Mouse (Mus musculus) skeletal muscle tissue, adult 2 months (tissue): ENCODE data around the gene Ntrk3.

Source experiments
- DNase-seq: peaks from one replicate; pipeline ENCODE4 v3.0.0-alpha.2; 2012; ENCODE audit warnings: low read depth, low spot score

Ntrk3 gene

DNA sequence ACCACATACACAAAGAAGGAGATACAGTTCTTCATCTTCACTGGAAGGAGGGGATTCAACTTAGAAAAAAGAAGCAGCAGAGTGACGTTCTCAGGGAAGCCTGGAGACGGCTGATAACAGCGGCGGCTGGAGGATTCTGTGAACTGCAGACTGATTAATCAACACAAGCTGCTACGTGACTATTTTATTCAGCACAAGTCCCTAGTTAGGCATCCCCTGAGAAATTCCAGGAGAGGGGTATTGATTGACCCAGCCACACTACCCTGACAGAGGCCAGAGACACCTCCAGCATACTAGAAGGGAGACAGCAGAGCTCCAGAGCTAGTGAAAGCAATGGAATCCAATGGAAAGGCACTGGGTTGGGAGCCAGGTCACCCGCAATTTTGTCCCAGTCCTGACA is 516.1 kb downstream of the Ntrk3 start:
- no peak for DNase-seq

DNA sequence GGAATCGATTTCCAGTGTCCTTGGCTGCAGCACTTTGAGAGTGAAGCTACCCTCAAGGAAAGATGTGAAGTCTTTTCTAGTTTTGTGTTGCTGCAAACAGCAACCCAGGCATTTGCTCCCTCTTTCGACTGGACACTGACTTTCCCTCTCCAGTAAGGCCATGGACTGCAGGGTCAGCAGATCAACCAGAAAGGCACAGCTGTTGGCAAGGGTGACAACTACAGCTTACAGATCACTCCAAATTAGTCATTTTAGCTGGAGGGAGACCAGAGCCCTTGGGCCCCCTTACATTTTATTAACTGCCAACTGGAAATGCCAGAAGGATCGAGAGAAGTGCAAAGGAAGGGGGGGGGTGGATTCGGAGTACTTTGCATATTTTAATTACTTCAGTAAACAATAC is 516.9 kb downstream of the Ntrk3 start:
- DNase-seq = no peak

- DNase-seq = no peak
These were observed 546.7 kb downstream of the Ntrk3 start for GRCm38 (mm10) chr7:78190931-78191653.

DNA sequence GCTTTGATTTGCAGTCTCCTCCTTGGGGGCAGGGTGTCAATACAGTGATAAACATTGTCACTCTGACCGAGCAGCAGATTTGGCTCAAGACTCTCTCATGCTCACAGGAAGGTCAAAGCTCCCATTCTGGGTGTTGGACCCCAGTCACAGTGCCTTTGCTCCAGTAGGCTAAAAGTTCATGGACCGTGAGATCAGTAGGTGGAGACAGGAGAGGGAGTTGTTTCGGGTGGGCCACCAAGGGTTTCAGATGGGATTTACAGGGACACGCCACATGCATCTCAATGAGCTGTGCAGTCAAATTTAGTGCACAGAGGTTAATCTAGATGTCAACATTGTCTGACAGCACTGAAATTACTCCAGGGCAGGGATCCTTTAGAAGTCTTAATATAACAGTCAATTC is 552.2 kb downstream of the Ntrk3 start:
- DNase-seq = no peak

- DNase-seq = no peak
These were observed 554.4 kb downstream of the Ntrk3 start for GRCm38 (mm10) chr7:78183396-78183795.

GRCm38 (mm10) chr7:78179996-78180665 is 557.7 kb downstream of the Ntrk3 start:
- no peak for DNase-seq

DNA sequence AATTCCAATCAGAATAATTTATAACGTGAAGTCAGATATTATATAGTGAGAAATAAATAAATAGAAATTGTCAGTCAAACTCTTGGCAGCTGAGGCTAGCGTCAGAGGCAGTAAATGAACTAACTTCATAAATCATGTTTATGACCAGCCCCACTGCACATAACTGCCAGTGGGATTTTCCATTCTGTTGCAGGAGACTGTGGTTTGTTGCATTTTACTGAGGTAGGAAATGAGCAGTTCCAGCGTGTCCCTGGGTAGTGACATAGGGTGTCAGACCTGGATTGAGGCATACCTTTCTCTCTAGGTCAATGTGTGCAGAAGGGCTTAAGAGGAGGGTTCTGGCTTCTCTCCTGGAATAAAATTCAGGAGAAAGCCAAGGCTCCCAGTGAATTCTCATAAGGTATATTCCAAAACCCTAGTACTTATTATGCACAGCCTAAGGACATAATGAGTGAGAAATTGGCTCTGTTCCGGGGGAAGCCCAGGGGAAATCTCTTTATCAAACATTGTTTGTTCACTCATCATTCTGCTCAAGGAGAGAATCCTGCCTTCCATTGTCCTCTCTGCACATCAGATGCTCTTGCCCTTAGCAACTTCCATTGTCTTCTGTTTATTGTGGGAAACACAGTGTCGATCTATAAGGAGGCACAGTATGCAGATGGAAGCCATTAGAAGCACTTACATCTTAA is 565.4 kb downstream of the Ntrk3 start:
- DNase-seq = no peak

- DNase-seq = no peak
These were observed 572.3 kb downstream of the Ntrk3 start for GRCm38 (mm10) chr7:78165466-78165865.

DNA sequence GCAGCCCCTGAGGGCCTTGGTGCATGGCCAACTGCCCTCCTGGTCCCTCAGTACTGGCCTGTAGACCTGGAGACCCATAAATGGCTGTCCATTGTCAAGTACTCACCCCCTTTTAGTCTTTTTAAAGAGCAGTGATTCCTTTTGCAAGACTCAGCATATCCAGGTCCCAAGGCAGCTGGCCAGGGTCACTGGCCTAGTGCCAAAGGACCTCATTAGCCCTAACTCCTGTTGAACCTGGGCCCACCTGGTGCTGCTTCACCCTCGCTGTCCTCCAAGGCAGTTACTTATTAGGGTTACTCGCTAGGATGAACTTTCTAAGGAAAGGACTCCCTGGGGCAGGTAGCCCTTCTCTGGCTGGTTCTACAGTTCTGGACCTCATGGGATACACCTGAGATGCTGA is 579.9 kb downstream of the Ntrk3 start:
- DNase-seq = no peak

GRCm38 (mm10) chr7:78145251-78145650 is 592.6 kb downstream of the Ntrk3 start:
- no peak for DNase-seq

GRCm38 (mm10) chr7:78144849-78145248 is 593.0 kb downstream of the Ntrk3 start:
- no peak for DNase-seq

GRCm38 (mm10) chr7:78129966-78130365 is 607.8 kb downstream of the Ntrk3 start:
- DNase-seq = no peak
